8 mouse cellular contexts compared by ENCODE assay signal in genomic region chr7:73584009-73584995, GRCm38 (mm10). TPM values are rescaled to one million over a fixed set of nuclear protein-coding genes. Genes with fewer than 3 reads are reported as not detected.
DNase-seq lines count a peak whose midpoint lies in the region; ATAC-seq and TF ChIP-seq lines count a peak whose summit lies in the region.

No protein-coding gene starts in this region.

- H3K4me1 ChIP-seq in heart, embryonic 16.5 days (ENCODE audit: control insufficient read depth, insufficient read depth, low read length): peaks cover 37% of the 10 kb centered on the region
- peaks cover 29% of the 10 kb centered on the region for H3K4me1 ChIP-seq in small intestine, adult 2 months (ENCODE audit: control insufficient read depth, insufficient read depth, insufficient read length, low read length)

- H3K27ac ChIP-seq in heart, embryonic 16.5 days (ENCODE audit: low read length): peak overlapping the region; percentile 97
- peak overlapping the region; percentile 96 for H3K27ac ChIP-seq in small intestine, adult 2 months (ENCODE audit: insufficient read depth, low read depth, low read length)

- no peak for TF ChIP-seq POLR2A in small intestine, adult 2 months (IDR thresholded peaks at IDR 0.05; ENCODE audit: low read depth, low read length)

- WGBS in heart, embryonic 16.5 days: 10% methylated on average over 13 of the region's 13 CpGs
- WGBS in small intestine, adult 2 months: 10% methylated on average over 13 of the region's 13 CpGs

- no peaks in the 10 kb centered on the region for H3K36me3 ChIP-seq in heart, embryonic 16.5 days (ENCODE audit: control insufficient read depth, insufficient read depth)
- H3K36me3 ChIP-seq in small intestine, adult 2 months (ENCODE audit: control insufficient read depth, insufficient read depth, low read length): no peaks in the 10 kb centered on the region

- H3K9ac ChIP-seq in heart, embryonic 16.5 days (ENCODE audit: low read length): peak overlapping the region; percentile 58

- no peaks in the 10 kb centered on the region for H3K9me3 ChIP-seq in heart, embryonic 16.5 days (replicated peaks; ENCODE audit: control insufficient read depth, low read length)

- ATAC-seq in common myeloid progenitor, adult 5-6 weeks (replicated peaks; ENCODE audit: low read depth, poor library complexity, severe bottlenecking): peak; percentile 66
- peak; percentile 72 for ATAC-seq in heart, embryonic 16.5 days (replicated peaks; ENCODE audit: extremely low read depth, insufficient read depth, low FRiP score)

- peak overlapping the region; percentile 59 for H3K4me2 ChIP-seq in heart, embryonic 16.5 days (ENCODE audit: low read depth, low read length)

- H3K27me3 ChIP-seq in heart, embryonic 16.5 days (ENCODE audit: control insufficient read depth, insufficient read depth, low read length): no peaks in the 10 kb centered on the region
- no peaks in the 10 kb centered on the region for H3K27me3 ChIP-seq in small intestine, adult 2 months (ENCODE audit: control insufficient read depth, insufficient read depth, low read length)

- TF ChIP-seq CTCF in small intestine, adult 2 months (IDR thresholded peaks at IDR 0.05; ENCODE audit: extremely low read depth, insufficient read length, insufficient replicate concordance, low read depth, low read length): no peak

- peak overlapping the region; percentile 12; the same call in 1 of the 2 replicates for H3K4me3 ChIP-seq in heart, embryonic 16.5 days (ENCODE audit: low read length)
- H3K4me3 ChIP-seq in small intestine, adult 2 months (ENCODE audit: low read depth, low read length): 0 out of 2 replicates have a peak overlapping the region, but pooled peaks have one; percentile 7

- peak; percentile 38 to 46 for DNase-seq in cerebellum, adult 18-20 months
- no peak for DNase-seq in cerebellum, adult 9-11 months
- DNase-seq in 3T3-L1 (ENCODE audit: low read depth, low spot score): peak; percentile 51
- DNase-seq in kidney, postnatal 25 days: peak; percentile 70 to 87
- DNase-seq in lung, postnatal 4 days: peak; percentile 80 to 81

RNA-seq across cellular contexts. Expression of gene Chd2, which starts 42.7 kb away (rescaled TPM):
- 184 and 190 TPM in 2 replicates for total RNA-seq in common myeloid progenitor, adult 5-6 weeks (2017)
- polyA plus RNA-seq in heart, embryonic 16.5 days (2015; fragmentation: Nextera tagmentation; extraction: Ambion mirVana): 33.1 and 36.5 TPM in 2 replicates
- 12.3 and 28.0 TPM in 2 replicates for polyA plus RNA-seq in small intestine, adult 2 months (2012; rRNA removed)
